Mouse (Mus musculus): ENCODE results near the gene Maml3. TPM values are rescaled to one million over a fixed set of nuclear protein-coding genes. Genes with fewer than 3 reads are reported as not detected.

Gene Maml3
- polyA plus RNA-seq, 1 experiment from 2014 or later, result 5.2 TPM

DNA sequence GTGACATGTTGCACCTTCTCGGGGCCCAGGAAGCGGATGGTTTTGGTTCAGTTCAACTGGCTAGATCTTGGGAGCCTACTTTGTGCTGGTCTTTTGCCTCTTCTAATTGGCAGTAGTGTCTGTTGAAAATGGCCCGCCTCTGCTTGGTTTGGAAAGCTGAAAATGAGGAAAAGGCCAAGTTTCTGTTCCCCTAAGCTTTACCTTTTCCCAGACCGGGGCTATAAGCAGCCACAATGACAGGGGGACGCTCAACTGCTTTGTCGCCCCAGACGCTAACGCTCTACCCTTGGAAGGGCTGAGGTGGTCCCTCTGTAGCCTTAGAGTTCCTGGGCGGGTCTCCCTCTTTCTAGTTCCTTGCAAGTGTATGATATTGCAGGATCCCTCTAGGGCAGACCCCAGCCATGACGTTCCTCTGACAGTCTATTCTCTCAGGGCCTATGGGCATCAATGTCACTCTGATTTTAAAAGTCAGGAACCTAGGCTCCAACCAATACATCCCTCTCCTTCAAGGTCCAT is 315.4 kb downstream of the Maml3 start:
- Histone ChIP-seq H3K4me3 (ENCODE audit: low read length) (peak overlapping the region; percentile 27; the same call in 1 of the 2 replicates), H3K27me3 (replicated peaks; ENCODE audit: control insufficient read depth, insufficient read depth, low read length) (no peaks in the 10 kb centered on the region), H3K4me1 (ENCODE audit: control insufficient read depth, insufficient read depth, low read depth, low read length) (peaks cover 17% of the 10 kb centered on the region), H3K9ac (ENCODE audit: low read depth, low read length) (peak overlapping the region; percentile 61), H3K36me3 (ENCODE audit: control insufficient read depth, insufficient read depth, low read length) (no peaks in the 10 kb centered on the region), H3K9me3 (ENCODE audit: control insufficient read depth, low read length) (no peaks in the 10 kb centered on the region), H3K27ac (ENCODE audit: low read depth, low read length) (peak overlapping the region; percentile 81), H3K4me2 (ENCODE audit: low read length) (peak overlapping the region; percentile 57)
- no peak for ATAC-seq
- 25% methylated on average over 10 of the region's 10 CpGs for WGBS

DNA sequence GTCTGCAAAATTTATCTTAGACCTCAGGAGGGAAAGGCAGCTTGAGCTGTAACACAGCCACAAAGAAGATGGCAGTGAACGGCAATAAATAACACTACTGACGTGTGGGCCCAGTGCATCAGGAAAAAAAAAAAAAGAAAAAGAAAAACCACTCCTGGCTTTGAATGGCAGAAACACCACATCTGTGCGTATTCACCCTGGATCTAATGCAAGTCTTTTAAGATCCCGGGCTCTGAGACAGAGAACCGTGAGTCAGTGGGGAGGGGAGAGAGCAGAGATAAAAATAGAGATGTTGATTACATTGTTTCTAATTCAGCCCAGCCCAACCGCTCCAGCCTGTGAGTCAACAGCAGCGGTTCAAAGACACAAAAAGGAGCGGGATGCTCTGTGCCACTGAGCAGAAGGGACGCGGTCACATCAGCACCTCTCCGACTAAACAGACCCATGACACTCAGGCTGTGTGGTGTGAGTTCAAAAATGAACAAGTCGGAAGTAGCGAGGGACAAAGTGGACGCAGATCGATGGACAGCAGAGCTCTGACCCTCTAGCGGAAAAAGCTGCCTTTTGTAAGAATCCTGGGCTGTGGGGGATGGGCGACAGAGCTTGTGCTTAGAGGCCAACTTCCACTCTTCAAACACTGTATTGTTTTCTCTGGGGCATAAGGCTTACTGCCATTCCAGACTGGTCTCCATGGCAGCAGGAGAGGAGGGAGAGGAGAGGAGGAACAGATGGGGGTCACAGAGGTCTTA is 316.1 kb downstream of the Maml3 start:
- 2% methylated on average over 17 of the region's 17 CpGs for WGBS
- H3K27ac ChIP-seq (ENCODE audit: low read depth, low read length), result peak overlapping the region; percentile 81
- H3K9ac ChIP-seq (ENCODE audit: low read depth, low read length), result peak overlapping the region; percentile 61
- ATAC-seq, result peak; percentile 78
- peaks cover 17% of the 10 kb centered on the region for H3K4me1 ChIP-seq (ENCODE audit: control insufficient read depth, insufficient read depth, low read depth, low read length)
- no peaks in the 10 kb centered on the region for H3K36me3 ChIP-seq (ENCODE audit: control insufficient read depth, insufficient read depth, low read length)
- peak overlapping the region; percentile 57 for H3K4me2 ChIP-seq (ENCODE audit: low read length)
- H3K9me3 ChIP-seq (ENCODE audit: control insufficient read depth, low read length), result no peaks in the 10 kb centered on the region
- H3K4me3 ChIP-seq (ENCODE audit: low read length), result peak overlapping the region; percentile 27
- no peaks in the 10 kb centered on the region for H3K27me3 ChIP-seq (replicated peaks; ENCODE audit: control insufficient read depth, insufficient read depth, low read length)

DNA sequence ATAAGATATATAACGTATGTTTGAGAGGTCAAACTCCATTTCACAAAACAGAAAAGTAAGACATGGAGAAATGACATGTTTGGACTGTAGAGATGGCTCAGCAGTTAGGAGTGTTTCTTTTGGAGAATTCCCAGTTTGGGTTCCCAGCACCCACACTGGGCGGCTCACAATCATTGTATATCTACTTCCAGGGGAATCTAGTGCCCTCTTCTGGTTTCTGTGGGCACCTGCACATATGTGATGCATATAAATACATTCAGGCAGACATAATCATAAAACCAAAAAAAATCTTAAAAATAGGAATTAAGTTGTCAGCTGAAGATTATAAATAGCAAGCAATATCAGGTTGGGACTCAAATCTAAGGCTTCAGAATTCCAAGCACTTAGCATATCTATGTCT is 316.9 kb downstream of the Maml3 start:
- Histone ChIP-seq H3K9ac (ENCODE audit: low read depth, low read length) (no peak overlapping the region), H3K27me3 (replicated peaks; ENCODE audit: control insufficient read depth, insufficient read depth, low read length) (no peaks in the 10 kb centered on the region), H3K4me1 (ENCODE audit: control insufficient read depth, insufficient read depth, low read depth, low read length) (peaks cover 17% of the 10 kb centered on the region), H3K4me3 (ENCODE audit: low read length) (no peak overlapping the region), H3K4me2 (ENCODE audit: low read length) (no peak overlapping the region), H3K27ac (ENCODE audit: low read depth, low read length) (no peak overlapping the region), H3K9me3 (ENCODE audit: control insufficient read depth, low read length) (no peaks in the 10 kb centered on the region), H3K36me3 (ENCODE audit: control insufficient read depth, insufficient read depth, low read length) (no peaks in the 10 kb centered on the region)
- ATAC-seq, result no peak
- 98% methylated on average over 2 of the region's 2 CpGs for WGBS

DNA sequence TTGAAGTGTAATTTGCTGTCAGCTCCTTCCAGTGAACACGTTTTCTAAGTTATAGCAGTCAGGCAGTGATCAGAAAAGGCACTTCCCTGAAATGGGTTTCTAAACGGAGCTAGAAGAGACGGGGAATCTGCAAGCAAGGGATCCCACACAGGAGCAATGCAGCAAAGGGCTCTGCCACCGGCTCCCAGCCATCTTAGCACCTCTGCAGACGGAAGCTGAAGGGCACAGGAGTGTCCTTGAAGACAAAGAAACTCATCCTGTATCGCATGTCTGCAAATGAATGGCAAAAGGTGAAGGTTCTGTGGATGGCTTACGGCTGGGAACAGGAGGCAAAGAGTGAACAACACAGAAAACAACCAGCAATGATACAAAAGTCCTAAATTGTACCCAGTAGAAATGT is 319.1 kb downstream of the Maml3 start:
- no peaks in the 10 kb centered on the region for H3K27me3 ChIP-seq (replicated peaks; ENCODE audit: control insufficient read depth, insufficient read depth, low read length)
- WGBS, result 68% methylated on average over 7 of the region's 7 CpGs
- H3K4me2 ChIP-seq (ENCODE audit: low read length), result no peak overlapping the region
- ATAC-seq, result no peak
- H3K36me3 ChIP-seq (ENCODE audit: control insufficient read depth, insufficient read depth, low read length), result no peaks in the 10 kb centered on the region
- H3K4me1 ChIP-seq (ENCODE audit: control insufficient read depth, insufficient read depth, low read depth, low read length), result peaks cover 17% of the 10 kb centered on the region
- H3K27ac ChIP-seq (ENCODE audit: low read depth, low read length), result no peak overlapping the region
- H3K9ac ChIP-seq (ENCODE audit: low read depth, low read length), result peak overlapping the region; percentile 22; the same call in 1 of the 2 replicates
- no peaks in the 10 kb centered on the region for H3K9me3 ChIP-seq (ENCODE audit: control insufficient read depth, low read length)
- no peak overlapping the region for H3K4me3 ChIP-seq (ENCODE audit: low read length)

DNA sequence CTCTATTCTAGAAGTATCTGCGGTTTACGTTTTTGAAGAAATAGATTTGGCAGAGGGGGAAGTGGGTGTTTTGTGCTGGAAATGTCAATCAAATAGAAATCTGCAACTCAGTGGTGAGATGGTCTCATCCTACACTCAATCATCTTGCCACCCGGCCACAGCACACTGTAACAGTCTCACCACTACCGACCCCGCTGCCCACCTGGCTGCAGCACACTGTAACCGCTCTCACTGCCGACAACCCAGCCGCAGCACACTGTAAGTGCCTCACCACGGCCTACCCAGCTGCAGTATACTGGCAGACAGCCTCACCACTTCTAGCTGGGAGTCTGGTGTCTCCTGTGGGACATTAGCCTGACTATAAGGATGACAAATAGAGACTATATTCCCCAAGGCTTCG is 322.7 kb downstream of the Maml3 start:
- H3K36me3 ChIP-seq (ENCODE audit: control insufficient read depth, insufficient read depth, low read length), result no peaks in the 10 kb centered on the region
- H3K9ac ChIP-seq (ENCODE audit: low read depth, low read length), result no peak overlapping the region
- no peak for ATAC-seq
- no peaks in the 10 kb centered on the region for H3K27me3 ChIP-seq (replicated peaks; ENCODE audit: control insufficient read depth, insufficient read depth, low read length)
- no peak overlapping the region for H3K4me3 ChIP-seq (ENCODE audit: low read length)
- H3K27ac ChIP-seq (ENCODE audit: low read depth, low read length), result no peak overlapping the region
- no peaks in the 10 kb centered on the region for H3K9me3 ChIP-seq (ENCODE audit: control insufficient read depth, low read length)
- no peak overlapping the region for H3K4me2 ChIP-seq (ENCODE audit: low read length)
- 66% methylated on average over 10 of the region's 10 CpGs for WGBS
- H3K4me1 ChIP-seq (ENCODE audit: control insufficient read depth, insufficient read depth, low read depth, low read length), result peaks cover 16% of the 10 kb centered on the region

DNA sequence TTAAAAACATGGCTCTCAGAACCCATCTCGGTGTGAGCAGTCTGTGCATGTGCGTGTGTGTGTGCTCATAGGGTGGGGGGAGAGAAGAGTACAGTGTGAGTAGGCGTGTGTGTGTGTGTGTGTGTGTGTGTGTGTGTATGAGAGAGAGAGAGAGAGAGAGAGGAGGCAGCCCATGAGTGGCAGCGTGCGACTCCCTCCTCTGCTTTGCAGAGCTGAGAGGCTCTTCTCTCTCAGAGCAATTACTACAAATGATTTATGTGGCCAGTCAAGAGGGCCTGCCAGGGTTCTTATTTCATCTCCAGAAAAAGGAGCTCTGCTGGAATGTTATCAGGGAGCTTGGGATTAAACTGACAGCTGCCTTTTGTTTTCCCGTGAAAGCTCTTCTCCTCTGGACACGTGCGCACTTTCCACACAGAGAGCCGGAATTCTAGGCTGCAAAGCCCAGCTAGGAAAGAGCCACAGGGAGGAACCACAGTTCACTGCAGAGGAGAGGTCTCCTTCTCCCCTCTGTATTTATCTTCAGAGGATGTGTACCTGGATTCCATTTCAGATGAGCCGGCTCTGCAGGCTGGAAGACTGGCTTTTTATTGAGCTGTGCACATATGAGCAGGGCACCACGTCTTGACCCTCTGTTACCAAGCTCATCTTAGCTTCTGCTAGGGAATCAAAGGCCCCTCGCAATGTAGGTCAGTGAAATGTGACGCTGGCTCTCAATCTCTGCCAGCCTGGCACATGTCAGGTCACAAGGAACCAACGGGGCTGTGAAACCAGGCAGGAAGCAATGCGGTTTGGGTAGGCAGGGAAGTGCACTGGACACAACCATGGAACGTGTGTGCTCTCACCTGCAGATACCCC is 325.9 kb downstream of the Maml3 start:
- H3K4me1 ChIP-seq (ENCODE audit: control insufficient read depth, insufficient read depth, low read depth, low read length), result peaks cover 16% of the 10 kb centered on the region
- H3K27me3 ChIP-seq (replicated peaks; ENCODE audit: control insufficient read depth, insufficient read depth, low read length), result no peaks in the 10 kb centered on the region
- H3K27ac ChIP-seq (ENCODE audit: low read depth, low read length), result peak overlapping the region; percentile 82
- H3K4me2 ChIP-seq (ENCODE audit: low read length), result no peak overlapping the region
- H3K36me3 ChIP-seq (ENCODE audit: control insufficient read depth, insufficient read depth, low read length), result no peaks in the 10 kb centered on the region
- peak; percentile 76 for ATAC-seq
- H3K9me3 ChIP-seq (ENCODE audit: control insufficient read depth, low read length), result no peaks in the 10 kb centered on the region
- WGBS, result 20% methylated on average over 16 of the region's 16 CpGs
- peak overlapping the region; percentile 11 for H3K9ac ChIP-seq (ENCODE audit: low read depth, low read length)
- no peak overlapping the region for H3K4me3 ChIP-seq (ENCODE audit: low read length)

DNA sequence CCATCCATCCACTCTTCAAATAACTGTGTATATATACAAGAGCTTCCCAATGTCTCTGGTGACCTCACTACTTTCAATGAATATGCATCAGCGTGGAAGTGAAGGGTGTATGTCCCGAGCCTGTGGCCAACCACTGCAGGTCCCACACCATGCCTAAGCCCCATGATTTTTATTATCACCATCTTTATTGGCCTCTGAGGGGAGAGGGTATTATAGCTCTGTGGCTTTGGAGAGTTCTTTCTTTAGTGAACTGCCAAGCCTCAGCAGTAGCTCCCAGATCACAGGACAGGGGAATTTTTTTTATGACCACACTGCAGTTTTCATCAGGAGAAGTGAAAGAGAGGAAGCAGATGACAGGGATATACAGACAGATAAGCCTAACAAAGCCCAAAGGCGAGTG is 326.7 kb downstream of the Maml3 start:
- Histone ChIP-seq H3K27ac (ENCODE audit: low read depth, low read length) (peak overlapping the region; percentile 82), H3K4me2 (ENCODE audit: low read length) (no peak overlapping the region), H3K4me1 (ENCODE audit: control insufficient read depth, insufficient read depth, low read depth, low read length) (peaks cover 16% of the 10 kb centered on the region), H3K4me3 (ENCODE audit: low read length) (no peak overlapping the region), H3K9me3 (ENCODE audit: control insufficient read depth, low read length) (no peaks in the 10 kb centered on the region), H3K36me3 (ENCODE audit: control insufficient read depth, insufficient read depth, low read length) (no peaks in the 10 kb centered on the region), H3K27me3 (replicated peaks; ENCODE audit: control insufficient read depth, insufficient read depth, low read length) (no peaks in the 10 kb centered on the region), H3K9ac (ENCODE audit: low read depth, low read length) (no peak overlapping the region)
- ATAC-seq, result no peak
- WGBS, result 55% methylated on average over 3 of the region's 3 CpGs

DNA sequence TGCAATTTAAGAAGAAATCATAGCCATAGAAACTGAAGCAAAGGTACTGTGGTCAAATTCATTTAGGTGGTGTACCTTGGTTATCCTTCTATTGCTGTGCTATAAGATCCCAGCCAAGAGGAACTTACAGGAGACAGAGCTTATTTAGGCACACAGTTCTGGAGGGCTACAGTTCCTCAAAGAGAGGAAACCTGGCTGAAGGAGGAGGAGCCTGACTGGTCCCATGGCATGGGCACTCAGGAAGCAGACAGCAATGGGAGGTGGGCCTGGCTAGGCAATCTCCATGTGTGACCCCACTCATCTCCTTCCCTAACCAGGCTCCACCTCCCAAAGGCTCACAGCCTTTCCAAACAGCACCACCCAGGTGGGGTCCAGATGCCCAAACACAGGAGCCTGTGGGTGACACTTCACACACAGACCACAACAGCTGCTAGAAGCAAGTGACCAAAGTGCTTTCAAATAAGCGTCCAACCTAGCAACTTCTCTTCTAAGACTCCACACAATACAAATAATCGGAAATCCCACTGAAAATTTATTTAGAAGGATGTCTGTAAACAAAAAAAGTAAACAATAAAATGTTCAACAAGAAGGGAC is 328.8 kb downstream of the Maml3 start:
- H3K4me2 ChIP-seq (ENCODE audit: low read length), result no peak overlapping the region
- no peak overlapping the region for H3K4me3 ChIP-seq (ENCODE audit: low read length)
- H3K4me1 ChIP-seq (ENCODE audit: control insufficient read depth, insufficient read depth, low read depth, low read length), result peaks cover 20% of the 10 kb centered on the region
- H3K27me3 ChIP-seq (replicated peaks; ENCODE audit: control insufficient read depth, insufficient read depth, low read length), result no peaks in the 10 kb centered on the region
- WGBS, result 92% methylated on average over 2 of the region's 2 CpGs
- no peak overlapping the region for H3K9ac ChIP-seq (ENCODE audit: low read depth, low read length)
- no peaks in the 10 kb centered on the region for H3K36me3 ChIP-seq (ENCODE audit: control insufficient read depth, insufficient read depth, low read length)
- H3K9me3 ChIP-seq (ENCODE audit: control insufficient read depth, low read length), result no peaks in the 10 kb centered on the region
- no peak overlapping the region for H3K27ac ChIP-seq (ENCODE audit: low read depth, low read length)
- ATAC-seq, result no peak

DNA sequence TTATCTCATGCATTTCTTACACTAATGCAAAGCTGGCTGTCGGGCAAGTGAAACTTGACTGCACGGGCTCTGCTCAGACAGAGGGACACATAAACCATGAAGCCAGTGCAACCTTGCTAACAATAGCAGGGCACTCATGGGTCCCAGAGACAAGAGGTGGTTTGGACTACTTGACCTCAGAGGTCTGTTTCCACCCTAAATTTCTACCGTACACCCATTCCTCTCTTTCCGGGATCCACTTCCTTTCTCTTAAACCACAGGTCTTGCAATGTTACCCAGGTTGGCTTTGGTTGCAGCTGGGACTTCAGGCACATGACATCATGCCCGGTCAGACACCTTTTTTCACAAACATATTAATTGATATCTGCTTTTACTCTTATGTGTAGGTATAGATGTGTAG is 331.3 kb downstream of the Maml3 start:
- peaks cover 9% of the 10 kb centered on the region for H3K4me1 ChIP-seq (ENCODE audit: control insufficient read depth, insufficient read depth, low read depth, low read length)
- no peaks in the 10 kb centered on the region; the same call in 1 of the 2 replicates for H3K9me3 ChIP-seq (ENCODE audit: control insufficient read depth, low read length)
- H3K4me2 ChIP-seq (ENCODE audit: low read length), result no peak overlapping the region
- H3K27me3 ChIP-seq (replicated peaks; ENCODE audit: control insufficient read depth, insufficient read depth, low read length), result no peaks in the 10 kb centered on the region
- H3K4me3 ChIP-seq (ENCODE audit: low read length), result no peak overlapping the region
- 84% methylated on average over 5 of the region's 5 CpGs for WGBS
- no peaks in the 10 kb centered on the region for H3K36me3 ChIP-seq (ENCODE audit: control insufficient read depth, insufficient read depth, low read length)
- no peak overlapping the region for H3K9ac ChIP-seq (ENCODE audit: low read depth, low read length)
- ATAC-seq, result no peak
- no peak overlapping the region for H3K27ac ChIP-seq (ENCODE audit: low read depth, low read length)
